Mouse (Mus musculus) activated CD4-positive, CD25-positive, alpha-beta regulatory T cell (primary cell): ENCODE results near the gene Mageb16. TPM values are rescaled to one million over a fixed set of nuclear protein-coding genes. Genes with fewer than 3 reads are reported as not detected.

Experiments used
- polyA plus RNA-seq, 2 experiments: library from polyadenylated mRNA; unstranded; fragments of 100-300 nt; shearing (Covaris generic); gene quantifications; one replicate each; pipeline ENCODE4 v1.2.1; 2017

The Mageb16 gene
- not detected for polyA plus RNA-seq

GRCm38 (mm10) chrX:79671411-79671810 is at the start of gene Mageb16:
Gene Mageb16, minus strand, starts transcription at chrX:79671435.

Other genes with a start within 250 kb of the Mageb16 start
- gene Gm7173, start 154.2 kb downstream of the Mageb16 start, polyA plus RNA-seq, result under 1 TPM in 1 of 2 experiments, not detected in 1; 0.06 TPM